Mouse (Mus musculus) cerebellum, postnatal 25 days (tissue): ENCODE results near the gene Fhit.

Experiments used
- DNase-seq, 2 experiments: peaks; one replicate each; pipeline ENCODE4 v3.0.0; 2021; ENCODE audit warnings: mixed read lengths in 2 of 2

Gene Fhit

DNA sequence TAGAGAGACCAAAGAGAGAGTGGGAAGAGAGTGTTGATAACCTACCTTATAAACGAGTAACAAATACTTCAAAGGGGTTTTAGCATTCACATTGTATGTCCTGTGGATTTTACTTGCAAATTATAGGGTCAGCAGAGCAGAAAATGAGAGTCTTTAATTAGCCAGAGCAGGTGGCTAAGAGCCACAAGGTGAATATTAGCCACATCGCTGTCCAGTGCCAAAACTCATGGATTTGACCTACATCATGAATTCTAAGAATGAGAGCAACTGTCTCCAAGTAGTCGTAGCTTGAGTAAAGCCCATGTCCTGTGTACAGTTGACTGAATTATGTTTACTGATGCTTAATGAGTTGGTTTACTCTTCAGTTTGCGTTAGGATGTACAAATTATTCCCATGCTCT lies 1039.7 kb downstream of the Fhit start:
- peak in 1 of 2 experiments; percentile 5 for DNase-seq

DNA sequence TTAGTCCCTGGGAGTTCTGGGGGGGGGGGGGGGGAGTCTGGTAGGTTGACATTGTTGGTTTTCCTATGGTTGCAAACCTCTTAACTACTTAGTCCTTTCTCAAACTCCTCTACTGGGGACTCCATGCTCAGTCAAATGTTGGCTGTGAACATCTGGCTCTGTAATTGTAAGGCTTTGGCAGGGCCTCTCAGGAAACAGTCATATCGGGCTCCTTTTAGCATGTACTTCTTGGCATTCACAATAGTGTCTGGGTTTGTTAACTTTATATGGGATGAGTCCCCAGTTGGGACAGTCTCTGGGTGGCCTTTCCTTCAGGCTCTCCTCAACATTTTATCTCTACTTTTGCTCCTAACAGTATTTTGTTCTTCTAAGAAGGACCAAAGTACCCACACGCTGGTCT lies 1065.6 kb downstream of the Fhit start:
- DNase-seq: no peak

DNA sequence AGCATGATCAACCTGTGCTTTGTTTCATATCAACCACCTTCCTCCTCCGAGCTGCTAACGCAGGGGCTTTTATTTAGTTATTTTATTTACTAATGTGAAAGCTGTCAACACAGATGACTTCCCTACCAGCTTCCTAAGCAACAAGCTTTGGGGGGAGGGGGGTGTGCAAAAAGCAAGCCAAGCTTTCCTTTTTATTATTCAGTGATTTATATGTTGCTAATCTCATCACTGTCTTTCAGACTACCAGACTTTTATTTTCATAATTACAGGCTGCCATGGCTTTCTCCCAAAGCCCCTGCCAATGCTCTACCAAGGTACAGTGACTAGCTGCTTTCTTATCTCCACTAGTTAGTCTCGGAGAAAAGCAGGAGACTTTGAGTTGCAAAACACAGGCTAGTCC lies 1082.8 kb downstream of the Fhit start:
- no peak for DNase-seq

DNA sequence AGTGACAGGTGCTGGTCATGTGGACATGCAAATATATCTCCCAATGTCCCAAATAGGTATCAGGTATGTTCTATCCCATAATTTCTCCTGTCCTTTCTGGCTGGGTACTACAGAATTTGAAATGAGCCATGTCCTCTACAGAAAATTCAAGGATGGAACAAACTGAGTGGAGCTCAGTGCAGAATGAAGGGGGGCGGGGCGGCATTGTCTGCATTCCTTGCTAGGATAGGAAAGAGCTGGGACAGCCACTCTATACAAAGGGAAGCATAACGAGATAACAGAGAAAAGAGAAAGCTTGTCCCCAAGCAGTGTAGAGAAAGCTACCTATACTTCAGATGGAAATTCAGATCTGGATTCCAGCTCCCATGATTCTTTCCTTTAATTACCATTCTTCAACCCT lies 1111.9 kb downstream of the Fhit start:
- no peak for DNase-seq

DNA sequence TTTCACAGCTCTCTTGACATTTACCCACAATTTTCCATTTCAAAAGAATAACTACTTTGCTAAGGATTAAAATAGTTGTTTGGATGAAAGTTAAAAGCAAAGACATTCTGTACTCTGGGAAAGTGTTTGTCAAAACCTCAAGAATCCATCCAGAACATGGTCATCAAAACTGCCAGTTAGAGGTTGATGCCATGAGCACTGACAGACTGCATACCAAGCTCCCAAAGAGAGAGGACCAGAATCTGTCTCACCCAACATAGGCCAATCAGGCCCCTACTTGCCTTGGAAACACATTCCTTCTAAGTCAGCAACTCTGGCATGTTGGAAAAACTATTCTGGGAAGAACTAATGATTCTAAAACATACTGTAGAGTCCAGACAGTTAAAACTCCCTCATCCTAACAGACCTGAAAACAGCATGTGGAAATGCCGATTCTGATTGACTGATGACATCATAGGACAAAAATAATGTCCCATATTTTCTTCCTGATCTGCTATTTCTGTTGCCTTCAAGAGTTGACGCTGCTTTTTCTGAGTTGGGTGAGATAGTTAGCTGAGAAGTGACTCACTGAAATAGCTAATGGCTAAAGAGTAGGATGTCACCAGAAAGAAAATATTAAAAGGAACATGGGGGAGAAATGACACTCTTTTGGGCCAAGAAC lies 1114.6 kb downstream of the Fhit start:
- no peak for DNase-seq

DNA sequence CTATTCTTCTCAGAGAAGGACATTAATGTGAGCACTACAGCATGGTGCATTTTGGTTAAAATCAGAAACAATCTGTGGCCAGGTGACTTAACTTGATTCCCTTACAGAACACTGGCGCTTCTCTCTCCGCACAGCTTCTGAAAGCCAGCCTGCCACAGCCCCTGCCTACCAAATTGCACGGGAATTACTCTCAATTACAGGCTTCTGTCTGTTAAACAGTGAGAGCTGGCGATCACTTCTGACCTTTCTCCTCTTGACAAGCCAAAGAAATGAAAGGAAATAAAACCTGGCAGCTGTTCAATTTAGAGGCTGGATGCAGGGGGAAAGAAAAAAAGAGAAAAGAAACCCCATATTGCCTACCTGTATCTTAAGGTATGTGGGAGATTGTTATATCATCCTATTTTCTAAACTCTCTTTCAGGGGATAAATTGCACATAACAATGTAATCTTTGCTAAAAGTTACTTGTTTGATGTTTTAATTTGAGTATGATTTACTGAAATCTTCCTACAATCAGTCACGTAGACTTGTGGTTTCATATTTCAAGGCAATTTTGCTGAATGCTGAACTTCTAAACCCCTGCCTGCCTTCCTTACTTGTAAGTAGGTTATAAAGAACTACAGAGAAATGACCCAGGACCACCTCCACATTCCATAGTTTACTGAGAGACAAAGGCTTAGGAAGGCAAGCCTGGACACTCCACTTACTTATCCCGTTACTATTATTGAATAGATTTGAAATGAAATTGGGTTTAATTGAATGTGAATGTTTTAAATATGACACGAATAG lies 1115.3 kb downstream of the Fhit start:
- no peak for DNase-seq

DNA sequence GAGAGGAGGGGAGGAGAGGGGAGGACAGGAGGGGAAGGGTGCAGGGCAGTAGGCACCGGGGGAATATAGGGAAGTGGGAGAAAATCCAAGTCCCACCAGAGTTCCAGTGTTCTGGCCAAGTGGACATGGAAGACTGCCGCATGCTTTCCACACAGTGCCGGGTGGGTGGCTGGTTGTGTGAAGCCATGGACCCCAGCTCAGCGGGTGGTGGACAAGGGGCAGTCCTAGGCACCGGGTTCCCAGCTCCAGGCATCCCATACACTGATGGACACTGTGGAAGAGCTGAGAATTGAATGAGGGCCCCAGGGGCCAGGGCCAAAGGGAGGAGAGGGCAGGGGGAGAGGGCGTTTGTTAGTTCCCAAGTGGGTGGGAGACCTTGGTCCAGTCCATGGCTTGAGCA lies 1123.8 kb downstream of the Fhit start:
- DNase-seq: no peak

DNA sequence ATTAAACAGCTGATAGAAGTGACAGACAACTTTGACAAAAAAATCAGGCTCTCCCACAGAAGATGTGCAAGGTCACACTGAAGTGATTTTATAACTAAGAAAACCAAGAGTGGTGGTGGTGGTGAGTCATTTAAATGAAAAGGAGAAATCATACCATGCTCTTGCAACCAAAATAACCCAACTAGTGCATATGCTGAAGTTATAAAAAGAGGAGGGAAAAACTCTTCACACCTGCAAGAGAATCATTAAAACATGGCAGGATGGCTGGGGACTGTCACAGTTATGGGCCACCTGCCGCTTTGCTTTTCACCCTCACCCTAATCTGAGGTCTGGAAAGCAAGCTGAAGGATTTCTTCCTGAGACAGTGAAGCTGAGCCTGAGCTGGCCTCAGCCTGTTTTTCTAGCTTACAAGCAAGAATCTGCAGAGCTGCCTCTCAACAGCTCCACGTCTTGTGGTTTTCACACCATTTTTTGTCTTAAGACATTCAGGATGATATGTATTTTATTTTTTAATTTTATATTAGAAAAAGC lies 1125.1 kb downstream of the Fhit start:
- no peak for DNase-seq

DNA sequence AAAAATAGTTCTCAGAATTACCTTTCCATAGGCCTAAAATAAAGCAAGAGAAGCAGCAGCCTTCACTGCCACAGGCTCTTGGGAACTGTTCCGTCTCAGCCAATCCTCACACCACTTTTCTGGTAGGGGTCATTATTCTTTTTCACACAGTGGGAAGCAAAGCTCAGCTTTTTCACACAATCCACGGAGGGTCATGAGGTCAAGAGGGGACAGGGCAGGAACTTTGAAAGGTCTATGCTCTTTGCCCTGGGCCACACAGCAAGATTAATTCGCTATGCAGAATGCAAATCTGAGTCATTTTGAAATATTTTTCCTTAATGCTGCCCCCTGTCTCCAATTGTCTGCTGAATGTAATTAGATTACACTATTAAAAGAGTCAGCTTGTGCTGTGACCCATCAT lies 1126.2 kb downstream of the Fhit start:
- no peak for DNase-seq

DNA sequence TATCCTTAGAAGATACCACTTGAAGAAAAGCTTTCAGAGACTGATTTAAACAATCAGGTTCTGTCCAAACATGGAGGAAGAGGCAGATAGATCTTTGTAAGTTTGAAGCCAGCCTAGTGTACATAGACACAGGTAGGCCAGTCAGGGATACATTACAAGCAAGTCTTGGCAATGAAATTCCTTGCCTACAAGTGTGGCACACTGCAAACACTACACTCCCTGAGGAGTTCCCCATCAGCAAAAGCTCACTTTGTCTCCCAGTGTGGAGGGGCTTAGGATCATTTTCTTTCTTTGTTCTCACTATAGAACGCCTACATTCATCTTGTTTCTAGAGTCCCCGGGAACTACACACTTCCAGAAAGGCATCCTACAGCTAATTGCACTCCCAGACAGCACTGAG lies 1126.6 kb downstream of the Fhit start:
- DNase-seq: no peak

DNA sequence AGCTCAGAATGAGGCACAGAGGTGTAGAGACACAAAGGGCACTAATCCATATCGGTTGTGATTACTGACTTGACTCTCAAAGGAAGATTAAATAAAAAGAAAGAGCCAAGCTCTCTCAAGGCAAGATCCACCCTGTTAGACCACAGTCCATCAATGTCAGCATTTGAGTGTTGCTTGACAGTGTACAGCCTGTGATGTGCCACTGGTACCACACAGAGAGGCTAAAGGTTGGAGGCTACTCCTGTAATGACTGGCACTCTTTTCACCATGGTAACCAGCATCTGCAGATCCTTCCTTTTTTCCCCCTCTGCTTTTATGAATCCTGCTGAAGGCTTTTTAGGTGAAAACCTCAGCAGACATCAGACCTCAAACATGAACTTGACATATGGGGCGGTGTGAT lies 1138.5 kb downstream of the Fhit start:
- DNase-seq: no peak

DNA sequence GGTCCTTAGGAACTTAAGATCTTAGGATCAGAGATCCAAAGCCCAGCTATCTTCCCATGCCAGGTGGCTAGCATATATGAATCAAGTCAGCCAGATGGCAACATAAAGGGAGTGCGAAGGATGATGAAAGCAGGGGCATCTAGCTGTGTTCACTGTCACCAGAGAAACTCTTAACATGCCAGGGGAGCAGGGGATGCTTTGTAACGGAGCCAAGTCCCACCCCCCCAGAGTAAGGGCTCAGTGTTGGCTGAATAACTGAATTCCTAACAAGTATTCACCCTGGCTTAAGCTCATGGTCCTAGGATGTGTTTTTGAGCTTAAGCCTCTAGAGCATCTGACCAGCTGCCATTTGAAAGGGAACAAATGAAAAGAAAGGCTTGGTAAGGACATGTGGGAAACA lies 1139.5 kb downstream of the Fhit start:
- peak in 1 of 2 experiments; percentile 17 for DNase-seq

DNA sequence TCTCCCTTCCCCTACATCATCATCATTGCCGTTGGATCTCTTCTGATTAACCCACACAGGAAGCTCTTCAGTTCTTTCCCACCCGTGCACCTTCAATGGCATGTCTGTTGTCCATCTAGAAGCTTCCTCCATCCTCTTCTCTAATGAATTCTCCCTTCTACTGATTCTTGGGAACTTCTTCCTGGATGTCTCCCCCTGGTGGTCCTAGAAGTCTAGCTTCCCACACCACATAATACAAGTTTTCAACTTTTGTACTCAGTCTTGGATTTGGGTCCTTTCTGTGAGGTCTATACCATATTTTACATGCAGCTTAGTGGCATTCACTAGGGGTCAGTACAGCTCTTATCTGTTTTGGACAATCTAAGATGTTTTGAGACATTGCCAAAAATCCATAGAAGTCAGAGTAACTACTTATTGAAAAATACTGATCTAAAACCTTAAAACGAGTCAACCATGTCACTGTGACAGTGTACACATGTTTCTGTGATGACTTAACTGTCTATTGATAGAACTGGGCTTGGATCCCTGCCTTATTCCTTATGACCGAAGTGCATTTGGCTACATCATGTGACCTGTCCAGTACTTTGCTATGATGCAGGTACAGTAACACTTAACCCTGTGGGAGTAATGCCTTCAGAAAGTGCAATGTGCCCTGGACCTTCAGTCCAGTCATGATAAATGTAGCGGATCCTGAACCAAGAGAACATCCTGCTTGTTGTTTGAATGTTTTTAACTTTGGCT lies 1141.3 kb downstream of the Fhit start:
- DNase-seq: no peak

DNA sequence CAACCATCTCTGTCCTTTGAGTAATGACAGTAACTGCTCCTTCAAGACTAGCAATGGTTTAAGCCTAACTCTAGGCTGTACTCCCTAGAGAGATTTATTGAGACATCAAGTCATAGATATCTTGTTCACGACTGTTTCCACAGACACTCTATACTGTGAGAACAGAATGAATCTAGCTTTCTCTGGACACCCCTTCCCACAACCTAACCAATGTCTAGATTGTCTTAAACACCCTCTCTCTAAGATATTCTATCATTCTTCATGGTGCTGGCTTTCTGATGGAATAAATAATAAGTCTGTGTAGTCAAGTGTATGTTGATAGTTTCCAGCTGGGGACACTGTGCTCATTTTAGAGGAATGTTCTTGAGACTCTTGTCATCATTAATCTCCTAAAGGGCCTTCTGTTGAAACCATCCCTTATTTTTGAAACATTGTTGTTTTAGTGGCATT lies 1148.0 kb downstream of the Fhit start:
- DNase-seq: no peak

DNA sequence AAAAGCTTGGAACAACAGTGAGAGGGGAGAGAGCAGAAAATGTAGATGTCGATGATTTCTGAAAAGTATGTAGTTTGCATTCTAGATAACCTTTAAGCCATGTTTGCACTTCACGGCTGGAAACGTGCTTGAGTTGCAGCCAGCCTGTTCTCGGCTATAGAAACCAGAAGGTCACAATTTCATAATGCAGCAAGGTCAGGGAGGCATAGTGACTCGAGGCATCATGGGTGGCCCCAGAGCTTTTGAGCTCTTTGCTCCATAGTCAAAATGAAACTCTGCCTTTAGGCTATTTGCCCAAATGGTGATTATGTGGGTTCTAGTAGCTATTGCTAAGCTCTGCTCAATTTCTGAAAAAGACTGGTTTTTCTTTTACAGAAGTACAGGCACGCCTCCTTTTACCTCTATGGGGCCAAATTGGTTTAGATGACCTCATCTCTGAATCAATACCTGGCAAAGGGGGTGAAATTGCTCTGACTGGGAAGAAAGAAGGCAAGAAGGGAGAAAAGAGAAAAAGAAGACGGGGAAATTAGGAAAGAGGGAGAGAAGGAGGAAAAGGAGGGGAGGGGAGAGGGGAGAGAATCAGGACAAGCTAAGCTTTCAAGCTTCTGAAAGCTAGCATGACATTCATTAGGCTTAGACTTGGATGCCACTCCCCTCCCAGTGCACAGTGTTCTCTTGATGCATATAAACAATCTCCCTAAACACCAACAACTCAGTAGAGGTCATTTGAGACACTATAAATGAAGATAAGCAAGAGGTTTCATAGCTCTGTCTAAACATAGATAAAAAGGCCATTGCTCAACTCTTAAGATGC lies 1148.6 kb downstream of the Fhit start:
- DNase-seq: no peak

DNA sequence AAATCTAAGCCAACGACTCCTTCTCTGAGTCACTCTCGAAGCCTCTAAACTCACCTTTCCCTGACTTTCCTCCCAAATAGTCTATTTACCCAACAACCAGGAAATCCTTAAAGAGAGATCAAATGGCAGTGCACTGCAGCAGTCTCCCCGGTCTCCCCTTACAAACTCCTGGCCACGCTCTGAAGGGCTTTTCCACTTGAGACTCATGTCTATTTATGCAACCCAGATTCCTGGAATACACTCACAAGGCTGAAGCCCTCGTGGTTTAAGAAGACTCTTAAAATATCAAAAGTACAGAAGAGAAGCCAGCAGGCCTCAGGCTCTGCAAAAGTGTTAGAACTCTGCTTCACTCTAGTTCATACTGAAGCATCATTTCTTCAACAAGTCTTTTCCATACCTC lies 1155.6 kb downstream of the Fhit start:
- DNase-seq: no peak

DNA sequence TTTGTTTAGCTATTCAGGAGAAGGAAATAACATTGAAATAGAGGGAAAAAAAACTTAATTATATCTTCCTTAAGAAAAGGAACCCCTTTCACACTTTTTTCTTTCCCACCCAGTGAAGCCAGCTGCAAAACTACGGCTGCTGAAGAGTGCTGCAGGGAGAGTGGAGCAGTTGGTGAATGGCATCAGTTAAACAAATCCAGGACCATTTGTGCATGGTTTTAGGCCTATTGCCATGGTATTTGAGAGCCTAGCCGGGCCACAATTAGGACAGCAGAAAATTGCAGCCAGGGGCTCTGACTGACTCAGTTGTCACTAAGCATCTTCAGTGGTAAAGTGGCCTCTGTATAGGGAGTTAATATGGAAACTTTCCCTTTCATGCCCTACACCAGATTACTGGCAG lies 1158.0 kb downstream of the Fhit start:
- no peak for DNase-seq

DNA sequence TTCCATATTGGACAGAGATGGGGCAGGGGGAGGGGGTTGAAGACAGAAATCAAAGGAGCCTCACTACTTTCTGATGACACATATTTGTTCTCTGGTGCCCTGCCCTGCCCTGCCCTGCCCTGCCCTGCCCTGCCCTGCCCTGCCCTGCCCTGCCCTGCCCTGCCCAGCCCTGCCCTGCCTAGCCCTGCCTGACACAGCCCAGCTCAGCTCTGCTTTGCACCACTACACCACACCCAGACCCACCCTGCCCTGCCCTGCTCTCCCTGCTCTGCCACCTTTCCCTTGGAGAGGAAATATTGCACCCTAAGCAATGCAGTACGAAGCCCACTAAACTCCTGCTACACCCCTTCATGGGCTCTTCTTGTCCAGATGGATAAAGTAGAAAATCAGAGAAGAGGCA lies 1171.2 kb downstream of the Fhit start:
- no peak for DNase-seq

DNA sequence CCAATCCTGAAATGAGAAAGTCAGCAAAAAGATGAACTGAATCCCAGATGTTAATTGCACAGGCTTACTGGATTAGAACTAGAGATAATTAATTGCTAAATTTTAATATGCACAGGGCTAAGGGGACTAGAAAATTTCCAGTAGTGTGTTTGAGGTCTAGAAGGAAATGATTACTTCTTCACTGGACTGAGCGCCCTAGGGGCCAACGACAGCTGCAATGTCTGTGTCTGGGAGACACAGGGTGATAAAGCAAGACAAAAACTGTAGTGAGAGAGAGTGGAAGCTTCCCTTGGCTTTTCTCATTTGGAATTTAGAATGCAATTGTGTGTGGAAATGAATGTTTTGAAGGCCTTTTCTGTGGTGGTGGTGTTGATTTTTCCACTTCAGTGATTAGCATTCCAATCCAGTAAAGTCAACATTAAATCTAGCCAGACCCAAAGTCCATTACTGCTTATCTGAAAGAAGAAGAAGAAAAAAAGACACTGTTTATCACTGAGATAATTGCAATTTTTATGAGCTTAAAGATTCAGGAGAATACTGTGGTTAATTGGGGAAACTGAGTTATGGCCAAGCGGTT lies 1184.8 kb downstream of the Fhit start:
- no peak for DNase-seq

DNA sequence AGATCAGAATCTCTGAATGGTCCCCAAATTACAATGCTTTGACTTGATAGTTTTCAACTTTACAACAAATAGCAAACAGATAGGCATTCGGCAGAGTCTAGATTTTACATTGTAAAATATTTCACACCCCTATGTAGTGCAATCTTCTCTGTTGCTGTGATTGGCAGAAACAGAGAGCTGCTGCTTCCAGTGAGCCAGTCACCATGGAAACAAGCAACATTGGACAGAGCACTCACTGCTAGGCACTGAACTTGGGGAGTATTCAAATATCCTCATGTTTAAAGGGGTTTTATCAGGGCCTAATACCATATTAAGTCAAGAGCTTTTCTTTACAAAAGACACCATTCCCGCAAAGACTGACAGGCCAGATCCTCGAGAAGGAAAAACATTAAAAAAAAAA lies 1187.4 kb downstream of the Fhit start:
- DNase-seq: no peak

DNA sequence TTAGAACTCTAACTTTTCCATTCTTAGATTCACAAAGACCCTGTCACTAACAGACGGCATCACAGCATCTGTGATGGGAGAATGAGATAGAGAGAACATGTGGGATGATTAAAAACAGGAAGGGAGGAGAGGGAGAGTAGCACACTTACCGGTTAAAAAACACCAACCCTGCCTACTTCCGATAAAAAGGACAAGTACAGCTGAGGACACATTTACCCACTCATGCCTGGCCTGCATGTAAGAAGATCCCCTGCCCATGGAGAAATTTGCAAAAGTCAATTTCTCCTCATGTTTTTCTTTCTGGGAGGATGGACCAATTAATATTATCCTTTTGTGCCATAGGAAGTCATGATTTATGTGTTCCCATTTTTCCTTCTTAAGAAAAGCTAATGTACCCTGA lies 1198.0 kb downstream of the Fhit start:
- no peak for DNase-seq

DNA sequence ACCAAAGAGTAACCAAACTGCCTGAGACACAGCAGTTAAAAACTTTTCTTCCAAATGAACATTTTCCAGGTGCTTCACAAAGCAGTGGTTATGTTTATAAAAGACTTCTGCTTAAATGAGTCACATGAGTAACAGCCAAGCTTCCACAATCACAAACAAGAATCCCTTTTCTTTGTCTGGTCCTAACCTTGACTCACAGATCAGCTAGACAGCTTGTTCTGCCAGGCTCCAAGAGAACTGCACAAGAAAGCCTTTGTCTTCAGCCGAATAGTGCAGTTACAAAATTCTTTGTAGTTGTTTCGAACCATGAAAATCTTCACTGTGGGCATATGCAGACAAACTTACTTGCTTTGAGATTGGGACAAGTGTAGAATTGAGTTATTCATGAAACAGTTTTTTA lies 1201.4 kb downstream of the Fhit start:
- DNase-seq: no peak
